Mouse (Mus musculus) midbrain, embryonic 13.5 days (tissue): ENCODE measurements at regions not wholly inside any gene's neighbourhood (a gene's known extent, or its start where the extent isn't known, plus 50 kb on each side); places are given as distances from the start of the nearest gene placed in this dataset.

Experiments used
- ATAC-seq: fragments of 200-750 bp; cut with Nextera tagmentation; 2 replicates; pipeline ENCODE4 v1.8.0; 2017; ENCODE audit warnings: mild to moderate bottlenecking, moderate TSS enrichment, moderate library complexity
- H3K27ac ChIP-seq: fragments of 300-500 bp; sonication (generic); 2 replicates; pipeline ENCODE4 v1.5.1; 2015; ENCODE audit warnings: inconsistent platforms, mild to moderate bottlenecking, moderate library complexity
- H3K27me3 ChIP-seq: fragments of 300-500 bp; sonication (generic); 2 replicates; pipeline ENCODE4 v1.6.1; 2015; ENCODE audit warnings: mild to moderate bottlenecking, inconsistent platforms
- H3K36me3 ChIP-seq: fragments of 300-500 bp; sonication (generic); 2 replicates; pipeline ENCODE4 v1.6.1; 2015; ENCODE audit warnings: mild to moderate bottlenecking, inconsistent platforms
- H3K4me1 ChIP-seq: fragments of 300-500 bp; sonication (generic); replicated peaks from 2 replicates; pipeline ENCODE4 v1.6.1; 2015; ENCODE audit warnings: inconsistent platforms
- H3K4me2 ChIP-seq: fragments of 300-500 bp; sonication (generic); replicated peaks from 2 replicates; pipeline ENCODE4 v1.6.1; 2015; ENCODE audit warnings: moderate library complexity, mild to moderate bottlenecking, inconsistent platforms
- H3K4me3 ChIP-seq: fragments of 300-500 bp; sonication (generic); replicated peaks from 2 replicates; pipeline ENCODE4 v1.5.1; 2015; ENCODE audit warnings: mild to moderate bottlenecking, inconsistent platforms
- H3K9ac ChIP-seq: fragments of 300-500 bp; sonication (generic); replicated peaks from 2 replicates; pipeline ENCODE4 v1.6.1; 2015; ENCODE audit warnings: mild to moderate bottlenecking, inconsistent platforms
- H3K9me3 ChIP-seq: fragments of 300-500 bp; sonication (generic); 2 replicates; pipeline ENCODE4 v1.6.1; 2016; ENCODE audit warnings: mild to moderate bottlenecking, inconsistent platforms
- WGBS: fragments of 180-500 bp; shearing (Covaris S2); methylation state at CpG from one replicate; pipeline ENCODE4 v1.1.7; 2015; 5-methylcytosine and 5-hydroxymethylcytosine counted together

- Histone ChIP-seq H3K9me3 (no peaks in the 10 kb centered on the region), H3K4me3 (no peak overlapping the region), H3K27me3 (no peaks in the 10 kb centered on the region), H3K4me1 (no peaks in the 10 kb centered on the region), H3K9ac (no peak overlapping the region), H3K4me2 (no peak overlapping the region), H3K36me3 (no peaks in the 10 kb centered on the region), H3K27ac (no peak overlapping the region)
- peak; percentile 72 for ATAC-seq
- 68% methylated on average over 1 of the region's 1 CpGs for WGBS
These were observed 84.5 kb upstream of the Tle1 start for GRCm38 (mm10) chr4:72285112-72285675.

GRCm38 (mm10) chr4:72250531-72250930 is 49.8 kb upstream of the Tle1 start:
- H3K9me3 ChIP-seq, result no peaks in the 10 kb centered on the region
- no peaks in the 10 kb centered on the region for H3K27me3 ChIP-seq
- 98% methylated on average over 1 of the region's 1 CpGs for WGBS
- H3K4me2 ChIP-seq, result no peak overlapping the region
- H3K9ac ChIP-seq, result no peak overlapping the region
- no peaks in the 10 kb centered on the region for H3K36me3 ChIP-seq
- H3K4me3 ChIP-seq, result no peak overlapping the region
- no peak for ATAC-seq
- no peaks in the 10 kb centered on the region for H3K4me1 ChIP-seq
- H3K27ac ChIP-seq, result no peak overlapping the region
